Mouse (Mus musculus): ENCODE results near the gene Rps6kc1.

Gene Rps6kc1

DNA sequence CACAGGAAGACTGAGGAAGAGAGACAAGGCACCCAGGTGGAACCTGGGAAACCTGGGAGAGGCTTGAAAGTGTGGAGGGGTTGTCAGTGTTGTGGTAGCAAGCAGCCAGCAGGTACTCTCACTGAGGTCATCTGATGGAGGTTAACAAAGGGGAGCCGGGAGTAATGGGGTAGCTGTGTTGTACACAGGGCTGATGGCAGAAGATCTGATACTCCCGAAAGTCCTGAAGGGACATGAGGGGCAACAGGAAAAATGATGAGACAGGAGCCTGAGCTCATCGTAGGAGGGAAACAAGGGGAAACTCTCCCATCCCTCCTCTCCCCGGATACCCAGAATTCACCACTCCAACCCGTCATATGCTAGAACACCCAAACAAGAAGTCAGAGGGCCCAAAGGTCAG lies 244.2 kb downstream of the Rps6kc1 start:
- DNase-seq (ENCODE audit: low spot score), result peak; percentile 15

DNA sequence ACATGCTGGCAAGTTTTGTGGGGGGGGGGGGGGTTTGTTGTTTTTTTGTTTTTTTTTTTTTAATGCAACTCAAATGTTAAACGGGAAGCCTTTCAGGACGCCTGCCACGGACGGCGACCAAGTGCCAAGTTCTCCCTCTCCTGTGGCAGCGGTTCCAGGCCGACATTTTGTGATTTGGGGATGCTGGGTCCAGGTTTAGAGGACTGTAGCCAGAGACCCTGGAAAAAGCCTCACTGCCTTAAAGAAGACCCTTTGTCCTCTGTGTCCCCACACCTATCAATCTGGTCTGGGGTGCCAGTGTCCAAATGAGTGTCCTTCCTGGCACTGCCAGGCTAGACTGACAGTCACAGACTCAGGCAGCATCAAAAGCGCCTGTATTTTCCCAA lies 246.1 kb downstream of the Rps6kc1 start:
- peak; percentile 34 for DNase-seq (ENCODE audit: low spot score)

DNA sequence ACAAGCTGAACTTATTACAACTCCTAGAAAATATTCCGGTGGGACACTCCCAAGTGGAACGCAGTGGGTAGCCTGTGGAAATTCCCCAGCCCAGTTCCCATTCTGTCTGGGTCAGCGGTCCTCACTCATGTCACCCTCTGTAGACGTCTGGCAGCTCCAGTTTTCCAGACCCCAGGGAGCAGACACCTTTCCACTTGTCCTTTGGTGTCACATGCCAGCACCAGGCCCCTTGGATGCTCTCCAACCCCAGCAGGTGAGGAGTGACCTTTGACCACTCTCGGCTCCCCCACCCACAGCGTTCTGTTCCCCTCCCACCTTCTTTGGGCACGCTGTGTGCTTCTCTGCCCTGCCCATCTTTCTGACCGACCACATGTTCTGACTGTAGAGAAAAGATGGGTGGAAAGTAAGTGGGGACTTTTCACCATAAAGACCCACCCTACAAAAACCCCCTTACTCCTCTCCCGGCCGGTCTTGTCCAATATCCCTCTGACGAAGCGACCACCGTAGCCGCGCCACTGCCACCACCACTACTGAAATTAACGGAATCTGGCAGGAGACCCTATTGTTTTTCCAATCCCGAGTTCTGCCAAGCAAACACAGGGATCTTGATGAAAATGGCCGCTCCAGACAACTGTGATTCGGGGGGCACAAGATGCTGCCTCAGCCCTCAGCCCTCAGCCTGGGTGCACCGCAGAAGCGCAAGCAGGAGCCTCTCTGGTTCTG lies 246.6 kb downstream of the Rps6kc1 start:
- peak; percentile 38 for DNase-seq (ENCODE audit: low spot score)

DNA sequence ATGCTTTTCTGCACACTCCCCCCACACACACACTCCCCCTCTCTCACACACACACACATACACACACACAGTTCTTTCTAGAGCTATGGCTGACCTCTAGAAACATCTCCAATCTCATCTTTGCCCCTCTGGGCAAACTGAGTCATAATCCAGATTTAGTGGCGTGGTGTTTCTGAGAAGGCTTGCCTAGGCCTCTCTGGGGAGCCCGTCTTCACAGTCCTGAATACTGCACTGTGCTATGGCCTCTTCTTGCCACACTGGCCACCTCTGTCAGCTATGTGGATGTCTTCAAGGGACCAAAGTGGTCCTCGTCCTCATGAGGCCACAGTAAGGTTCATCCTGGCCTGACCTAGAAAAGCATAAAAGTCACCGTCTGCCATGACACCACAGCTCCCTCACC lies 247.6 kb downstream of the Rps6kc1 start:
- DNase-seq (ENCODE audit: low spot score), result no peak

DNA sequence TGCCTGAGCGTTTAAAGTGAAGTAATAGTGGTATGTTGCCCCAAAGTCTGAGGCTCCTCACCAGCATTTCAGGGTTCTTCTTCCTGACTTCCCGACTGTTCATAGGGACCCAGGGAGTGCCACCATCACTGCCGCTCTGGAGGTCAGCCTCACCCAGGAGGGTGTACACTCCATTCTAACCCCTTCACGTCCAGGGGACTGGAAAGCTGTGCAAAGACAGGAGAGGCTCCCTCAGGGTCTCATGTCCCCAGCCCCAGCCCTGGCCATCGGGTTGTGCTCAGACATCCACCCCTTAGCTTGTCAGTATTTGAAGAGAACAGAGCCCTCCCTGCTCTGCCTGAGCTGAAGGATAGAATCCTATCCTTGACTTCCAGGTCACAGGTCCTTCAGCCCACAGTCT lies 248.8 kb downstream of the Rps6kc1 start:
- DNase-seq (ENCODE audit: low spot score), result peak; percentile 30

DNA sequence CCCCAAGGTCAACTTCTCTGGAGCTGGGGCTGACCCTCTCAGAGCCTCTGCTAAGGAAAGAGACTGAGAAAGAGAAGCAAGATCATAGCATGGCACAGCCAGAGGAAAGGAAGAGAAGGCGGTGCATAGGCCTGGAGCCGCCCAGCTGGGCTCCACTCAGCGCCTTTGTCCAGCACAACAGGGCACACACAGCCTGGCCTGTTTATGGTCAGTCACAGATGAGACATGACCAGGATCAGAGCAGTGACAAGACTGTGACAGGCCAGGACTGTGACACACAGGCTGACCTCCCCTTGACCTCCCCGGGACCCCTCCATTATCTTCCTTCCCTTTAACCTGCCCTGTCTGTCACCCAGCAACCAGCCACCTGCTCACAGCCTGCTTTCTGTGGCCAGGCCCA lies 249.8 kb downstream of the Rps6kc1 start:
- DNase-seq (ENCODE audit: low spot score), result no peak

DNA sequence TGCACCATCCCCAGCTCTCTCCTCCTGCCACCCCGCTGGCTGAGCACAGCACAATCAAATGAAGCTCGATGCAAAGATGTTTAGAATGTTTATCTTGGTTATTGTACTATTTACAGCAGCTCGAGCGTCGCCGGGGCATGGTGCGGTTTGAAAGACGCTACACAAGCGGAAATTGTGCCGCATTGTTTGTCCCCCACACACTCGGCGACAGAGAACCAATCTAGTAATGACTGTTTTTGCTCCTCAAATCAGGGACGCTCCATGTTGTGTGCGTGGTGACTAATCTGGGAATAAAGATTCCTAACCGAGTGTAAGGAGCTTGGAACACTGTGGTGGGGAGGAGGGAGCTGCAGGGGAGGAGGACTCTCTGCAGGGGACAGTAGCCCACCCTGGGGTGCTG lies 250.3 kb downstream of the Rps6kc1 start:
- no peak for DNase-seq (ENCODE audit: low spot score)

DNA sequence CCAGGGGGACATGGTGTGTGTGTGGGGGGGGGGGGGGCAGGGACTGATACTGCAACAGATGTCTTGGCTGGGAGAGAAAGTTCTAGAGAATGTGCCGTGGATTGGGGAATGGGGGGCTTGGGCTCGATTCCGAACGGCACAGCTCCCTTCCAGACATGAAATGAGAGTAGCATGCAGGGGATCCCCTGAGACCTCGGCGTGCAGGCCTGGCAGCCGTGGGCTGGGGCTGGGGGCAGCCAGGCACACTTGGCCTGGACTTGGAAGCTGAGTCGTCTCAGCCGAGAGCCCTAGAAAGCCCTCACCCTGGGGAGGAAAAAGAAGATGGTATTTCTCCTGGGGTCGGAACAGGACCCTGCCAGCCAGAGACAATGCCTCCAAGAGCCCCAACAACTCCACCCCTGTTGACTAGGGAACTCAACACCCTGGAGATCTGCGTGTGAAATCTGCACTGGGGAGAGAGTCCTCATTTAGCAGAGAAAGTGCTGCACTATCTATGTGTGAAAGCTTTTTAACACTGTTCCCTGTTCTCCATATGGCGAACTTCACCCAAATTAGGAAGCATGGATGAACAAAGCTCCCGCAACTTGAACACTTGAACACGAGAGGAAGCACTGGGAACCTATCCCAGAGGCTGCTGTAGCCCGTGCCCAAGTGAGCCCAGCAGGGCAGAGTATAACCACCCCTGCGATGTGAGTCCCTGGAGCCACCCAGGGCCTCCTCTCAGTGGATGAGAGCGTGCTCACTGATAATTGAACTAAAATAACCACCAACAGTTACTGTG lies 251.7 kb downstream of the Rps6kc1 start:
- DNase-seq (ENCODE audit: low spot score), result peak; percentile 33

DNA sequence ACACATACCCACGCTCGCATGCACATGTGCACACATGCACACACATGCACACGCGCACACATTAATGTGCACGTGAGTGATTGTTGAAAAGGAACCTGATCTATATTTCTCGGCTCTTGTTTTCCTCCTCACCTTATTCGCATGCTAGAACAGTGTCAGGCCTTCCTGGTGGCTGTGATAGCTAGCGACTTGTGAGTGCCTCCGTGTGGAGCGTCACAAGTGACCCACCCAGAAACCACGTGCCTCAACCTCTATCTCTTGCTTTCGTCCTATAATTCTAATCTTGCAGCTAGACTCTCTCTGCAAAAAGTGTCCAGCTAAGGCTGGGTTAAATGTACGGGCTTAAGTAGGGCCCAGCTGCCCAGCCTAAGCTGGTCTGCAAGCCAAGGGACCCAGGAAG lies 253.3 kb downstream of the Rps6kc1 start:
- peak; percentile 17 for DNase-seq (ENCODE audit: low spot score)

DNA sequence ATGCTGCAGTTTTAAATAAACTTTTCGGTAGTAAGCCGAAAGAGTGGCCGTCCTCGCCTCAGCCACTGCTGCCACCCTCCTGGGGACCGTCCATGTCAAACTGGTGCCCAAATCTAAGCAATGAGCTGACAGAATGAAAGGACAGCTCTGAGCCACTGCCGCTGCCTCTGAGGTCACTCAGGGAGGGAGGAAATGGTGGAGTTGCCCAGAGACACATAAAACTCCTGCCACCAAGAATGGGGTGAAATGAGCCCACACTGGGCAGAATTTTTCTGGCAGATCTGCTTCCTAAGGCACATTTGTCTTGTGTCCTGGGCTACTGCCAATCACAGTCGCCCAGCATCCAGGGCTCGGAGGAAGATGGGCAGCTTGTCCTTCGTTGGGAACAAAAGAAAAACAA lies 255.5 kb downstream of the Rps6kc1 start:
- DNase-seq (ENCODE audit: low spot score), result peak; percentile 30

DNA sequence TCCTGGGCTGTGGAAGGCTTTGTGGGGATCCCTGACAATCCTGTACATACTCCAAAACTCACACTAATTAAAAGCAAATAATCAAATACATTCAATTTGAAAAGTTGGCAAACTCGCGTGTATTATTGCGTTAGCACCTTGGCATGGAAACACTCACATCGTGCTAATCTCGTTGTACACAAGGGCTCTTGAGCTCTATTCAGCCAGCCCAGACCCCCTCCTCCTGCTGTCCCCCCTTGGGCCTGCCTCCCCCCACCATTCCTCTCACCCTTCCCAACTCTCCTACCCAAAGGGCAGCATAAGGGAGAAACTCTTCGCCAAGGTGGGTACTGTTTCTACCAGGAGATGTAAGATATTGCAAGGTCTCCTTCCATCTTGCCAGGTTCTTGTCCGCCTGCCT lies 255.9 kb downstream of the Rps6kc1 start:
- DNase-seq (ENCODE audit: low spot score), result peak; percentile 19

DNA sequence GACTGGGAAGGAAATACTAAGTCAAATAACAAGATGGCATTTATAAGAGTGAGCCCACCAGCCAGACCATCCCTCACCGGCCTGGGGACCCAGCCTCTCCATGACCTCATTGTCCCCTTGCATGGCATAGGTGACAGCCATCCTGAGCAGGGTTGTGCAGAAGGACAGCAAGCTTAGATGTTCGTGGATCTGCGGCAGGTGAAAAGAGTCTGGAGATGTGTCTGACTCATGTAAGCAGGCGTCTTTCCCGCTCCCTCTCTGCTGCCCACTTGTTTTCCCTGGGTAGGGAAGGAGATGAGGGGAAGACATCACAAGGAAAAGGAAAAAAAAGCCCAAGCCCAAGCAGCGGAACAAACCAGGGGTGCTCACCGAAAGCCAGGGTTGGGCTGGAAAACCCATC lies 256.5 kb downstream of the Rps6kc1 start:
- DNase-seq (ENCODE audit: low spot score), result peak; percentile 28

DNA sequence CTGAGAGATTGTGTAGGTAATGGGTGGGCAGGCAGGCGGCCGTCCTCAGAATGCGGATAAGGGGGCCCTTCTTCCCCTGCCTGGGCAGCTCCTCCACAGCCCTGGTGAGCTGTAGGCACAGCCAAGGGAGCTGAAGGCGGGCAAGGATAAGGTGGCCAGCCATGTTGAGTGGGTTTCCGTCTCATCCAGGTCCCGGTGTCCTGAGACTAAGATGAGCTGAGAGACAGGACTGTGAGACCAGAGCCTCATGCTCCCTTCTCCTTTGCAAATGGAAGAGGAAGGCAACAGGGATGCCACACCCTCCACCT lies 256.9 kb downstream of the Rps6kc1 start:
- DNase-seq (ENCODE audit: low spot score), result peak; percentile 26

DNA sequence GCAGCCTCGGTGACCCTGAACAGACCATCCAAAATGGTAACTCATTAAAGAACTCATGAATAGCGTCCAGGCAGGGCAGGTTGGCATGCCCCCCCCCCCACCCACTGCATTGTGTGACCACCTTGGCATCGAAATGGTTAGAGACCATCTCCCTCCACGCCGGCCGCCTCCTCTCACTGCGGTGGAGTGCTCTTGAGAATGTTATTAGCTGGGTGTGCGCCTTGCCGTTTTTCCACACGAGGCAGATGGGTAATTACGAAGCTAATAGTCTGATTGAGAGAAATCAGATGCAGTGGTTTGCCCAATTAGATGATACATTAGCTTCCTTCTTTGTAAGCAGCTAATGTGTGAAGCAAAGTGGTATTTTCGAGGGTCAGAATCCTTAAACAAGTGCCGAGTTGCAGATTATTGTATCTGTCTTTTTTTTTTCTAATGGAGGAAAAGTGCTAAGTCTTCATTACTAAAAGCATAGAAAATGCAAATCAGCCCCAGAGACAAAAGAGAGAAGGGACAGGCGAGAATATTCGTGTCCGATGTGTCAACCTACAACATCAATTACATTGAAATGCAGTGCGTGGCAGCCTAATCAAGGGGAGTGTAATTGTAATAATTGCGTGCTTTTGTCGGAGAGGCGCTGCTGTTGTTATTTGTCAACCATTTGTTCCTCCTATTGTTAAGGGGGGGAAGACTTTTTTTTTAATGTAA lies 257.4 kb downstream of the Rps6kc1 start:
- peak; percentile 23 for DNase-seq (ENCODE audit: low spot score)

DNA sequence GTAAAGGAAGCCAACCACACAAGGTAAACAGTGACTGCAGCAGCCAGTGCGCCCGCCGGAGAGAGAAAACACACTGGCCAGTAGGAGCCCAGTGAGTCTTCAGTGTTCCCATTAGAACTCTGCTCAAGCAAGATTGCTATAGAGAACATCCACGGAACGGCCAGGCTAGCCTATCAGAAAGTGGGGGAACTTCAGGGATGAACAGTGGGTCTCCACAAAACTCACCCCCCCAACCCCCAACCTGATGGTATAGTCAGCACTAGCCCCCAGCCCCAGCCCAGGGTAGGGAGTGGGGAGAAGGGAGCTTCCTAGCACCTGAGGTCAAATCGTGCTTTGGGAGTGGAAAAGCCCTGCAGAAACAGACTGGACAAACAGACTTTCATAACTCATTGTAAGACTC lies 258.5 kb downstream of the Rps6kc1 start:
- DNase-seq (ENCODE audit: low spot score), result peak; percentile 30
